15 mouse cellular contexts compared by ENCODE assay signal in the genomic region with DNA sequence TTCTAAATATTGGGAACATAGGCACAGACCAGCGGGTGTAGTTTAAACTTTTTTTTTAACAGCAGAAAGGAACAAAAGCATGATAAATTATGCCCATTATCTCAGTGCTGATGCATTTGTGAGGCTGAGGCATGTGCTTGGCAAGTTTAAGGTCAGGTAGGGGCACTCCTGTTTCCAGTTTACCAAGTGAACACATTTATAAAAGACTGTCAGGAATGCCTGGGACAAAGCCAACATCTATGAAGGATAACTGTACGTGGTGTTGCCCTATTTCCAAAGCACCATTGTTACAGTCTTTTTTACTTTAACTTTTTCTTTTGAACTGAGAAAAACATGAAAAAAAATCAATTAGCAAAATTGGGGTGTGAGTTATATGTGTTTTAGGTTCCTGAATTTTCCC. TPM values are rescaled to one million over a fixed set of nuclear protein-coding genes. Genes with fewer than 3 reads are reported as not detected.
"Had no signal": no experiment of that assay in that cellular context is flagged by ENCODE, and none has a peak within 500 bp of the region (broad histone marks: within the 10 kb centered on the region; RNA-seq: fewer than 3 reads in every experiment).

No protein-coding gene starts in this region.

- H3K27ac ChIP-seq: left cerebral cortex, adult 2 months; limb, embryonic 12.5 days; liver, embryonic 13.5 days; macrophage; midbrain, embryonic 13.5 days; neural tube, embryonic 15.5 days had no signal

- H3K9ac ChIP-seq: limb, embryonic 12.5 days; liver, embryonic 13.5 days; liver, postnatal 0 days; midbrain, embryonic 13.5 days; neural tube, embryonic 15.5 days had no signal

- H3K9me3 ChIP-seq: limb, embryonic 12.5 days; liver, embryonic 13.5 days; megakaryocyte, embryonic 14.5 days; midbrain, embryonic 13.5 days; neural tube, embryonic 15.5 days had no signal

- DNase-seq: kidney, adult 18-20 months; kidney, postnatal 25 days; liver; liver, embryonic 13.5 days; liver, postnatal 0 days; right cerebral cortex, adult 18-20 months; right cerebral cortex, postnatal 25 days; thymus, postnatal 36 days had no signal

- H3K4me2 ChIP-seq: limb, embryonic 12.5 days; liver, embryonic 13.5 days; midbrain, embryonic 13.5 days; neural tube, embryonic 15.5 days had no signal

- ATAC-seq: liver, postnatal 0 days; midbrain, embryonic 13.5 days had no signal

- H3K27me3 ChIP-seq: limb, embryonic 12.5 days; liver, embryonic 13.5 days; megakaryocyte, embryonic 14.5 days; midbrain, embryonic 13.5 days; neural tube, embryonic 15.5 days had no signal

- H3K4me3 ChIP-seq: left cerebral cortex, adult 2 months; limb, embryonic 12.5 days; liver, embryonic 13.5 days; megakaryocyte, embryonic 14.5 days; midbrain, embryonic 13.5 days; myocyte; neural tube, embryonic 15.5 days had no signal

- H3K4me1 ChIP-seq: limb, embryonic 12.5 days; liver, embryonic 13.5 days; megakaryocyte, embryonic 14.5 days; midbrain, embryonic 13.5 days; neural tube, embryonic 15.5 days had no signal

RNA-seq across cellular contexts. Expression of a gene that starts 27.1 kb away (rescaled TPM):
- polyA plus RNA-seq: liver, embryonic 13.5 days; liver, postnatal 0 days had no signal

RNA-seq across cellular contexts. Expression of a gene that starts 53.0 kb away (rescaled TPM):
- polyA plus RNA-seq: liver, postnatal 0 days; macrophage had no signal
